Mouse (Mus musculus): ENCODE data around the gene Gm37419. TPM values are rescaled to one million over a fixed set of nuclear protein-coding genes. Genes with fewer than 3 reads are reported as not detected.

Gene Gm37419
- polyA plus RNA-seq, 1 experiment = not detected

DNA sequence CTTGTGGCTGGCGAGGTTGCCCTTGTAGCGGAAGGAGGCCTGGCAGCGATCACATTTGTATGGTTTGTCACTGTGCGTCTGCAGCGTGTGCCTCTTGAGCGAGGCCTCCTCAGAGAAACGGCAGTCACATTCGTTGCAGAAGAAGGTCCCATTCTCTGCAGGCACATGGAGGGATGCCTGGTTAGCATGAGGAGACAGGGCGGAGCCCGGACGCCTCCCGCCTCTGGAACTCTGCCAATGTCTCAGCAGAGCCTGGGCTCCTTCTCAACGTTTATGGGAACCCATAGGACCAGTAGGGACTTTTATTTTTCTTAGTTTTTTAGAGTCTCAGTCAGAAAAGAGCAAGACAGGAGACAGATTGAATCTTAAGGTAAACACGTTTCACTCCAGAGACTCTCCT lies 18.4 kb upstream of the Gm37419 start:
- WGBS = 76% methylated on average over 14 of the region's 14 CpGs
- H3K36me3 ChIP-seq (ENCODE audit: control insufficient read depth, insufficient read depth, low read length) = peaks cover 81% of the 10 kb centered on the region

DNA sequence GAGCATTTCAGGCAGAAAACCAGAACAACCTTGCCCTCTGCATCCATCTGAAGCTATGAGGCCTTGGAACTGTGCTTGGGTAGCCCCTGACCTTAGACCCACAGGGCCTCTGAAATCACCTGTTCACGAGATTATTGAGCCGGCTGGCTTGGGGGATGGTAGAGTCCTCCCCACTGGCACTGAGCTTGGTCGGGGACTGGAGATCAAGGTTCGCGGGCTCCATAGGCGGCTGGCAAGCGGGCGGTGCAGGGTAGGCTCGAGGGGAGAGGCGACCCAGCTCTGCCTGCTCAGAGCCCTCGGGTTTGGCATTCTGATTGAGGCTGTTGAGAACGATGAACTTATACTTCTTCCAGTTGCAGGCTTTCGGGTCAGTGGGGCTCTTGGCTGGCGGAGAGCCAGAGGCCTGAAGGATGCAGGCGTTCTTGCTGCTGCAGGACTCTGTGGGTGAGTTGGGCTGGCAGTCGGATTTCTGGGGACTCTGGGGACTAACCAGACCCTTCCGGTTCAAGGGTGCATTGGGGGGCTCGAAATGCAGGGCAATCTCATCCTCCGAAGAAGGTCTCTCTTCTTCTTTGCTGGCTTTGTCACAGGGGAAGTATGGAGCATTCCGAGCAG lies 16.0 kb upstream of the Gm37419 start:
- peaks cover 80% of the 10 kb centered on the region for H3K36me3 ChIP-seq (ENCODE audit: control insufficient read depth, insufficient read depth, low read length)
- H3K4me3 ChIP-seq (ENCODE audit: extremely low read depth, insufficient read depth, insufficient read length) = no peak overlapping the region

More for the DNA sequence above, 18.4 kb upstream of the Gm37419 start:
- TF ChIP-seq POLR2A (IDR thresholded peaks at IDR 0.05; ENCODE audit: low read depth, low read length) = no peak
- no peak for TF ChIP-seq CTCF (IDR thresholded peaks at IDR 0.05; ENCODE audit: extremely low read depth, insufficient read depth, insufficient read length, insufficient replicate concordance)
- no peak overlapping the region for H3K4me3 ChIP-seq (ENCODE audit: extremely low read depth, insufficient read depth, insufficient read length)
- H3K4me1 ChIP-seq (ENCODE audit: control insufficient read depth, insufficient read depth, insufficient read length) = no peaks in the 10 kb centered on the region
- no peak for DNase-seq (ENCODE audit: low read depth in 1 of 2, low spot score in 2 of 2)
- no peaks in the 10 kb centered on the region for H3K27me3 ChIP-seq (ENCODE audit: control insufficient read depth, insufficient read depth, low read length)
- no peak overlapping the region for H3K27ac ChIP-seq (ENCODE audit: insufficient read depth, low read length)

GRCm38 (mm10) chr16:23972901-23973300 lies 15.4 kb upstream of the Gm37419 start:
- H3K27ac ChIP-seq (ENCODE audit: insufficient read depth, low read length) = no peak overlapping the region
- H3K27me3 ChIP-seq (ENCODE audit: control insufficient read depth, insufficient read depth, low read length) = no peaks in the 10 kb centered on the region
- TF ChIP-seq CTCF (IDR thresholded peaks at IDR 0.05; ENCODE audit: extremely low read depth, insufficient read depth, insufficient read length, insufficient replicate concordance) (no peak), POLR2A (IDR thresholded peaks at IDR 0.05; ENCODE audit: low read depth, low read length) (no peak)
- no peaks in the 10 kb centered on the region for H3K4me1 ChIP-seq (ENCODE audit: control insufficient read depth, insufficient read depth, insufficient read length)
- DNase-seq (ENCODE audit: low read depth in 1 of 2, low spot score in 2 of 2) = no peak
- WGBS = 92% methylated on average over 11 of the region's 11 CpGs
- no peak overlapping the region for H3K4me3 ChIP-seq (ENCODE audit: extremely low read depth, insufficient read depth, insufficient read length)
- peaks cover 77% of the 10 kb centered on the region for H3K36me3 ChIP-seq (ENCODE audit: control insufficient read depth, insufficient read depth, low read length)

More for the DNA sequence above, 16.0 kb upstream of the Gm37419 start:
- DNase-seq (ENCODE audit: low read depth in 1 of 2, low spot score in 2 of 2) = no peak
- Histone ChIP-seq H3K27me3 (ENCODE audit: control insufficient read depth, insufficient read depth, low read length) (no peaks in the 10 kb centered on the region), H3K27ac (ENCODE audit: insufficient read depth, low read length) (no peak overlapping the region), H3K4me1 (ENCODE audit: control insufficient read depth, insufficient read depth, insufficient read length) (no peaks in the 10 kb centered on the region)
- TF ChIP-seq POLR2A (IDR thresholded peaks at IDR 0.05; ENCODE audit: low read depth, low read length) = no peak
- whole genome bisulfite sequencing = 91% methylated on average over 20 of the region's 20 CpGs

DNA sequence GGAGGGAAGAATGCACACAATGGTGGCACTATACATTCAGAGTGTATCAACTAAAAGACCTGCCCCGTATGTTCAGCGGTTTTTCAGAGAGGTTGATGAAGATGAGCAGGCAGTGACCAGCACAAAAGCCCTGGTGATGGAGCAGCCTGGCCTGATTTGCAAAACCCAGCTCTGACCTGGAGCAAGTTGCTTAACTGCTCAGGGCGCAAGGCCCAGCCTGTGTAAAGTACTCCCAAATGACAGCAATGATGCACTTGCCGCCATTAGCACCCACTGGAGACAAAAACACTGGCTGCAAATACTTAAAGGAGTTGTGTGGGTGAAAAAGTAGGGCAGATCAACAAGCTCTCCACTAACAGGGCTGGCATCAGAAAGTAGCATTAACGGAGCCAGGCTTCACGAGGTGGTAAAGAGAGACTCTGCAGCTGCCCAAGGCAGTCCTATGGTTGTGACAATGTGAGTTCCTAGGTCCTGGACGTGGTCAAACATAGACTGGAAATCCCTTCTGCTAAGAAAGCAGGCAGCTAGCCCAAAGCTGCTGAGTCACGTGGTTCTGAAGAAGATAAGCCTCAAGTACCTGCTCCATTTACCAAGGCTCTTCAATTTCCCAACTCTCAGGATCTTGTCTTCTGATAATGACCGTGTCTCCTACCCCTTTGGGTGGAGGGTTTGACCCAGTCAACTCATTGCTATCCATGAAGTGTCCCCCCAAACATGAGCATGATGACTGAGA lies 14.5 kb upstream of the Gm37419 start:
- Histone ChIP-seq H3K36me3 (ENCODE audit: control insufficient read depth, insufficient read depth, low read length) (peaks cover 69% of the 10 kb centered on the region), H3K4me1 (ENCODE audit: control insufficient read depth, insufficient read depth, insufficient read length) (no peaks in the 10 kb centered on the region), H3K27me3 (ENCODE audit: control insufficient read depth, insufficient read depth, low read length) (no peaks in the 10 kb centered on the region), H3K4me3 (ENCODE audit: extremely low read depth, insufficient read depth, insufficient read length) (no peak overlapping the region), H3K27ac (ENCODE audit: insufficient read depth, low read length) (no peak overlapping the region)
- DNase-seq (ENCODE audit: low read depth in 1 of 2, low spot score in 2 of 2) = no peak
- WGBS = 88% methylated on average over 9 of the region's 9 CpGs
- TF ChIP-seq POLR2A (IDR thresholded peaks at IDR 0.05; ENCODE audit: low read depth, low read length) (no peak), CTCF (IDR thresholded peaks at IDR 0.05; ENCODE audit: extremely low read depth, insufficient read depth, insufficient read length, insufficient replicate concordance) (no peak)

DNA sequence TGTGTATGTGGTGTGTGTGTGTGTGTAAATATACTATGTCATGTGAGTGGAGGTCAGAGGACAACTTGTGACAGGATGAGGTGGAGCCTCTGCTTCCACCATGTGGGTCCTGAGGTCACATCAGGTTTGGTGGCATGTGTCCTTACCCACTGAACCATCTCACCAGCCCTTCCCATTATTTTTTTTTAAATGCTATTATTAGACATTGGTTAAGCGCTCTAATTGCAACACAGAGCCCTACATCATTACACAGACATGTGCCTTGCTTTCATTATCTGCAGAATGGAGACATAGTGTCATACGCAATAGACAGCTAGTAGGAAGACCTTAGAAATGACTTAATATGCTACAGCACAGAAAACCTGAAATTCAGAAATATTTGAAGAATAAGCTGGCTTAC lies 12.1 kb upstream of the Gm37419 start:
- no peak overlapping the region for H3K4me3 ChIP-seq (ENCODE audit: extremely low read depth, insufficient read depth, insufficient read length)
- no peak for DNase-seq (ENCODE audit: low read depth in 1 of 2, low spot score in 2 of 2)
- WGBS = 89% methylated on average over 2 of the region's 2 CpGs

GRCm38 (mm10) chr16:23977732-23978131 lies 10.6 kb upstream of the Gm37419 start:
- H3K4me3 ChIP-seq (ENCODE audit: extremely low read depth, insufficient read depth, insufficient read length) = no peak overlapping the region
- H3K27me3 ChIP-seq (ENCODE audit: control insufficient read depth, insufficient read depth, low read length) = no peaks in the 10 kb centered on the region
- DNase-seq (ENCODE audit: low read depth in 1 of 2, low spot score in 2 of 2) = no peak
- peaks cover 34% of the 10 kb centered on the region for H3K36me3 ChIP-seq (ENCODE audit: control insufficient read depth, insufficient read depth, low read length)
- H3K27ac ChIP-seq (ENCODE audit: insufficient read depth, low read length) = no peak overlapping the region
- TF ChIP-seq CTCF (IDR thresholded peaks at IDR 0.05; ENCODE audit: extremely low read depth, insufficient read depth, insufficient read length, insufficient replicate concordance) (no peak), POLR2A (IDR thresholded peaks at IDR 0.05; ENCODE audit: low read depth, low read length) (no peak)
- 93% methylated on average over 3 of the region's 3 CpGs for whole genome bisulfite sequencing
- peaks cover 7% of the 10 kb centered on the region; the same call in 1 of the 2 replicates for H3K4me1 ChIP-seq (ENCODE audit: control insufficient read depth, insufficient read depth, insufficient read length)

More for the DNA sequence above, 12.1 kb upstream of the Gm37419 start:
- no peaks in the 10 kb centered on the region for H3K27me3 ChIP-seq (ENCODE audit: control insufficient read depth, insufficient read depth, low read length)
- TF ChIP-seq POLR2A (IDR thresholded peaks at IDR 0.05; ENCODE audit: low read depth, low read length) (no peak), CTCF (IDR thresholded peaks at IDR 0.05; ENCODE audit: extremely low read depth, insufficient read depth, insufficient read length, insufficient replicate concordance) (no peak)
- peaks cover 48% of the 10 kb centered on the region for H3K36me3 ChIP-seq (ENCODE audit: control insufficient read depth, insufficient read depth, low read length)
- peaks cover 3% of the 10 kb centered on the region; the same call in 1 of the 2 replicates for H3K4me1 ChIP-seq (ENCODE audit: control insufficient read depth, insufficient read depth, insufficient read length)
- H3K27ac ChIP-seq (ENCODE audit: insufficient read depth, low read length) = no peak overlapping the region

DNA sequence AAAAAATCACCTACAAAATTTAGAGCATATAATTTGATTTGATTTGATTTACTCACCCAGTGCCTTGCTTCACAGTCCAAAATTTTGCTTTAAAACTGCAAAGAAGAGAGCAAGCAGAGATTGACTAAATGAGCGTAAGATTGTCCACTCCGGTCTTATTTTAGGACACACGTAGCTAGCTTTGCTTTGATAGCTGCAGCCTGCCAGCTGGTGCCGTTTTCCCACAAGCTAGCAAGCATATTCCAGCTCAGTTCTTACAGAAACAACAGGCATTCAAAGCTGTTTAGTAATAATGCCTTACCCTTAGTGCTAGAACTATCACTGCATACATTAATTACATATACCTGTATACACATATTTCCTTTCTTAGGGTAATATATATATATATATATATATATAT lies 9.8 kb upstream of the Gm37419 start:
- Histone ChIP-seq H3K27me3 (ENCODE audit: control insufficient read depth, insufficient read depth, low read length) (no peaks in the 10 kb centered on the region), H3K4me1 (ENCODE audit: control insufficient read depth, insufficient read depth, insufficient read length) (peaks cover 7% of the 10 kb centered on the region; the same call in 1 of the 2 replicates), H3K36me3 (ENCODE audit: control insufficient read depth, insufficient read depth, low read length) (peaks cover 29% of the 10 kb centered on the region), H3K27ac (ENCODE audit: insufficient read depth, low read length) (no peak overlapping the region), H3K4me3 (ENCODE audit: extremely low read depth, insufficient read depth, insufficient read length) (no peak overlapping the region)
- TF ChIP-seq POLR2A (IDR thresholded peaks at IDR 0.05; ENCODE audit: low read depth, low read length) (no peak), CTCF (IDR thresholded peaks at IDR 0.05; ENCODE audit: extremely low read depth, insufficient read depth, insufficient read length, insufficient replicate concordance) (no peak)
- no peak for DNase-seq (ENCODE audit: low read depth in 1 of 2, low spot score in 2 of 2)
- WGBS = 91% methylated on average over 4 of the region's 4 CpGs
